Mouse (Mus musculus) gastrocnemius, adult 2 months (tissue): ENCODE results near the gene Sorcs3. TPM values are rescaled to one million over a fixed set of nuclear protein-coding genes. Genes with fewer than 3 reads are reported as not detected.

Experiments used
- DNase-seq: peaks from one replicate; pipeline ENCODE4 v3.0.0; 2022
- H3K27ac ChIP-seq: fragments of 200-600 bp; 2 replicates; pipeline ENCODE4 v1.8.1; 2022; ENCODE audit warnings: mild to moderate bottlenecking
- H3K4me3 ChIP-seq: fragments of 200-600 bp; 2 replicates; pipeline ENCODE4 v1.8.1; 2022; ENCODE audit warnings: mild to moderate bottlenecking, moderate library complexity
- CTCF ChIP-seq: fragments of 200-600 bp; IDR thresholded peaks from 2 replicates; pipeline ENCODE4 v1.8.1; 2022; ENCODE audit warnings: antibody characterized with exemption, mild to moderate bottlenecking, moderate library complexity
- intact Hi-C: fragments of 180-260 bp; cut with DNase I; formaldehyde crosslinking; loops from one replicate; pipeline ENCODE4 v1.15.1; 2025
- total RNA-seq, 2 experiments: library from RNA; stranded (reverse); gene quantifications; 2 replicates each; pipeline ENCODE4 v1.2.3; 2021

Gene Sorcs3
- total RNA-seq, 2 experiments from 2014 or later: not detected

DNA sequence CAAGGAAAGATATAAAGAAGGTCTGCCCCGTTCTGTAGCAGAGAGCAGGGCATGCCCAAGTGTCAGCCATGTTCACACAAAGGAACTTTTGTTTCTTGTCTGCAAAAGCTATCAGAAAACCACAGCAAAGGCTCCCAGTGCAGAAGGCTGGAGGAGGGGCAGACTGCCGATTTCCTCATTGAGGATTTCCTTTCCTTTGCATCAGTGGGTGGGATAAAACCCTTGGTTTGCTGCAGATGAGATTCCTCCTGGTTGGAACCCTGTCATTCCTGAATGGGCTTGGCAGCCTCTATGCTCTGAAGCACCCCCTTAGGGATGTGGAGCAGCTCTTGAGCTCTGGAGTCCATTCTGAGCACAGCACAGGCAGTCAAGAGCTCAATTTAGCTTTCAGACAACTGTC lies 223.9 kb downstream of the Sorcs3 start:
- Histone ChIP-seq H3K27ac (no peak overlapping the region), H3K4me3 (no peak overlapping the region)
- no peak for DNase-seq
- intact Hi-C loops: no loop called here
- no peak for TF ChIP-seq CTCF

DNA sequence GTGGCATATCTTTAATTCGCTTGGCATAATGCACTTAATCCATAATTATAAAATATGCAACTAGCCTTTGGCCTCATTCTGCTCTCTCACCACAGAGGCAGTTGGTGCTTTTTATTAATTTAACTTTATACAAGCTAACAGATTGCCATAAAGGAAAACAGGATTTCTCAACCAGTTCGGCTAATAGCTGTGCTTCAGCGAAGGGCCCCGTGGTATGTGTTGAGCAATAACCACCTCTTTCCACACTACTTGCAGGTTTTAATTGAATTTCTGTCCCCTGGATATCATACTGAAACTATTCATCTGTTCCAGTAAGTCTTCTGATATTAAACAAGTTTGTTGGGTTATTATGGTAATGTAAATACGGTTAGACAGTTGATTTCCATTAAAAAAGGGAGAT lies 224.5 kb downstream of the Sorcs3 start:
- no peak overlapping the region for H3K27ac ChIP-seq
- no peak for DNase-seq
- no peak for TF ChIP-seq CTCF
- no peak overlapping the region for H3K4me3 ChIP-seq
- intact Hi-C loops: no loop called here

DNA sequence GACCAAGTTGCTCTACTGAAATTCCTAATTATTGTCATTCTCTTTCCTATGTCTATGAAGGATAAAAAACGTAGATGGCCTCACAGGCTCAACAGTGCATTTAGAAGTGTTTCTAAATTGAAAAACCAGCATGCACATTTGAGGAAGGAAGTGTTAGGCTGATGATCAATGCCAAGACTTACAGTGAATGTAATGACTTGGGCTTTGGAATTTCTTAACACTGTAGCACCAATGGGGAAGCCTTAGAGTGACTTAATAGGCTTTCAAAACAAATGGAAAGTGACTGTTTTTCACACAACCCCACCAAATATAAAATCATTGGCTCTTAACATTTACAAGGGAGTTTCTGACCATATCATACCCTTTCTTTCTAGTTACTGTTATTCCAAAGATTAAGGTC lies 232.6 kb downstream of the Sorcs3 start:
- no peak for TF ChIP-seq CTCF
- Histone ChIP-seq H3K27ac (no peak overlapping the region), H3K4me3 (no peak overlapping the region)
- intact Hi-C loops: no loop called here
- no peak for DNase-seq

DNA sequence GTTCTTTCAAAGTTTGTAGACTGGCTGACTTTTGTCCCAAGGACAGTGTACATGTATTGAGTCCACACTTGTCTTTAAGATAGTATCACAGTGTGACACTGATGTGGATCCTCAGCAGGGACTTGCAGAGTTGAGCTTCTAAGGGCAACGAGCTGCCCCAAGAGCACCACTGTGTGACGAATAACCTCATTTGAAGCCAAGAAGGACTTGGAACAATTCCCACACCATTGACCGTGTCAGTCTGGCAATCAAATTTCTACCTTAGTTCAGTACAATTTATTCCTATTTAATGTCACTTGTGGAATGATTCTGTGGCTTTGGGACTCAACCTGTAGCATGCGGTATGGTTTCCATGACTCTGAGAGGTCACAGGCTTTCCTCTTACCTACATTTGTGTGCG lies 255.3 kb downstream of the Sorcs3 start:
- H3K4me3 ChIP-seq: no peak overlapping the region
- H3K27ac ChIP-seq: no peak overlapping the region
- intact Hi-C loops: no loop called here
- TF ChIP-seq CTCF: no peak
- no peak for DNase-seq

DNA sequence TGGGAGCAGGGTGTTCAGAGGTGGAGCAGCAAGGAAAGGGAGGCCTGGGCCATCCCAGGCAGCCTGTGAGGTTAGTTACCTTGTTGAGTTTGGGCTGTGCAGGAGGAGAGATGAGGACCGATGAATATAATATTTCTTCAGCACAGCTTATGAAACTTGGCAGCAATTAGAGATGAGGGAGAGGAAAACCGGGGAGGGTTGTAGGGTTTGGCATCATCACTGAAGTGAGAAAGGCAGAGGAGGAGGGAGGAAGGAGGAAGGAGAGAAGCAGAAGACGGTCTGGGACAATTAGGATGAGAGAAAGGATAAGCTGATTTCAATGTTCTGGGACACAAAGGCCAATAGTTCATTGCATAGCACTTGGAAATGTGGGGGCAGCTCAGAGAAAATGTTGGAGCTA lies 256.6 kb downstream of the Sorcs3 start:
- no peak for DNase-seq
- Histone ChIP-seq H3K4me3 (no peak overlapping the region), H3K27ac (no peak overlapping the region)
- intact Hi-C loops: no loop called here
- TF ChIP-seq CTCF: no peak

DNA sequence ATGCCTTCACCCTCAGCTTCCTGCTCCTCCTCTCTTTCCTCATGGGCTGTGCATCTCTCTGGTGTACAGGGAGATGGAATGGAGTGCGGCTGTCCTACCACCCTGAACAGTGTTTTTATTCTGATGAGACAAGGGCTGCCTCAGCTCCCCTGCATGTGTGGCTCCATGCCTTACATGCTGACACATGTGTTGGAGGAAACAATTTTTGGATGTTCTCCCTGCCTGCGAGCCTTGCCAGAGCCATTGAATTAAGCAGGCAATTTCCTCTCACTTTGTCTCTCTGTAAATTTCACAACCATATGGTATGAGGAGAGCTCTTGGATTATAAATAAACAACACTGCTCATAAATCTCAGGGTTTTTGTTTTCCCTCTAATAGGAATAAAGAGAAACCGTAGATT lies 257.7 kb downstream of the Sorcs3 start:
- Histone ChIP-seq H3K4me3 (no peak overlapping the region), H3K27ac (no peak overlapping the region)
- DNase-seq: no peak
- intact Hi-C loops: no loop called here
- no peak for TF ChIP-seq CTCF

DNA sequence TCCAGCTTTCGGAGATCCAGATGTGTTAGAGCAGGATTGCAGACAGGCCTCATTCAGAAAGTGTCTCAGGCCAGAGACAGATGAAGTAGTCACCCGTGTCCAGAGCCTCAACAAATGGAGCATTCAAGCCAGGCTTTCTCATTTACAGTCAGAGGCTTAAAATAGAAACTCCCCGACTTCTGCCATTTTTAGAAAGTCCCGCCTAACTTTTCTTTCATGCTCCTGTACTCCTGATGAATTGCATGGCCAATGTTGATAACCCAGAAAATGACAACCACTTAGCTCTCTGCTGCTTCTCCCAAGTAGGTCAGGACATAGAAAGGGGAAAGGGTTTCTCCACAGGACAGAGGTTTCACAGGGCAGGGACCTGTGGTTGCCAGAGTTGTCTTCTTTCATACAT lies 261.6 kb downstream of the Sorcs3 start:
- Histone ChIP-seq H3K27ac (no peak overlapping the region), H3K4me3 (no peak overlapping the region)
- DNase-seq: no peak
- intact Hi-C loops: no loop called here
- no peak for TF ChIP-seq CTCF

DNA sequence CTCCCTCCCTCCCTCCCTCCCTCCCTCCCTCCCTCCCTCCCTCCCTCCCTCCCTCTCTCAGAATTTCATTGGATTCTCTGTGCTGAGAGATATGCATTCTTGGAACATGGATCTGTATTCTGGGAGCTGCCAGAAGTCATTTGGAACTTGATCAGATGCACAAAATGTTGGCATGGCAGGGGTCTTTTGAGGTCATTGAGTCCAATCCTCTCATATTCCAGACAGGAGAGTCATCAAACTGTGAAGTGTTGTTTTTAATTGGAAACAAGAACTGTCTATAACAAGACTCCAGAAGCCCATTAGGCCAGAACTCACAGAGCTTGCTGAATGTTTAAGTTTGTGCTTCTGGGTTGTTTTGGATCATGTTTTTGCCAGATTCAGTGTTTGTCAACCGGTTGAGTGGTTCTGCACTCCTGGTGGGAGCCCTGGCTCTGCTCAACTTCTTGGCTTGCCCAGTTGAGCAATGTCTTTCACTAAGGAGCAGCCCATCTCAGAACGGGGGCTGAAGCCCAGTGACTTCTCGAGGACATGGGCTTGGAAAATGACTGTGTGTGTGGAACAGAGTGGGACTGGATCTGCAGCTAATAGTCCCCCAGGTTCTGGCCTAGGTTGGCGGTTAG lies 264.1 kb downstream of the Sorcs3 start:
- intact Hi-C loops: no loop called here
- H3K4me3 ChIP-seq: no peak overlapping the region
- no peak overlapping the region for H3K27ac ChIP-seq
- no peak for TF ChIP-seq CTCF
- no peak for DNase-seq

DNA sequence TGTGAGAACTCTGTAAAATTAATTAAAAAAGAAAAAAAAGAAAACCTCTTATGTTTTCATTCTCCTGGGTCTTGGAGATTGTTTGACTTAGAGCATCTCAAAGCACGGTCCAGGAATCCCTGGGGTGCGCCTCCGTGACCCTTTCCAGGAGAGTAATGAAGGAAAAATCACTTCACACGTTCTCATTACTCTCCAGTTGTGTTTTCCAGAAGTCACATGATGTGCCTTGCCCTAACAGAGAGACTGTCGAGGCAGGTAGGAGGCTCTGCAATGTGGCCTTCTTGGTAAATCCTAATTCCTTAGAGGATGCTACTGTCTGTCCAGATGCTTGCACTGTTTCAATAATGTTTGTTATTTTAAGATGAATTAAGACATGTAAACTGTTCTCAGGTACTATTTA lies 266.1 kb downstream of the Sorcs3 start:
- no peak overlapping the region for H3K27ac ChIP-seq
- TF ChIP-seq CTCF: no peak
- H3K4me3 ChIP-seq: no peak overlapping the region
- intact Hi-C loops: no loop called here
- DNase-seq: no peak

DNA sequence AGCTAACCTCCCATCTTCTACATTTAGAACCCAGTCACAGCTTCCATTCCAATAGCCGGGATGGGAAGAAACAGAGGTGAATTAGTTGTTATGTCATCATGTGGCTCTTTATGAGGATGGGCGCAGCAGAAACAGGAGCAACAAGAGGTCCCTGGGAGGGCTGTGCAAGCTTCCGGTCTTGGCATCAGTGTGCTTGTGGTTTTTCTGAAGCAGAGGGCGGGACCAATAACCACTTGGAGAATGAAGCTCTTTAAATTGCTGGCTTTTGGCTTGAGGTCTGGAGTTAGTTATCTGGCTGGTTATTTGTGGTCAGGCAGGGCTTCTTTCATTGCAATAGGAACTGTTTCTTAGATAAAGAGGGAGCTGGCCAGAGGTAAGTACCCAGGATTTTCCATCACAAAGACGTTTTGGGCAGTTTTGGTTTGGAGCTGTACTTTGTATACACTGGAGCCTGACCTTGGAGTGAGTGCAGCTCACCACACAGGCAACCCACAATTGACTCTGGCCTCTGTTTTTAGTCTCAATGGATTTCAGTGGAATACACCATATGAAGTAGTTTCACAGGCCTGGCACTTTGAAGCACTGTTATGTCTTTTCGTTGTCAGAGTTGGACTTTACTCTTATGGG lies 270.1 kb downstream of the Sorcs3 start:
- Histone ChIP-seq H3K4me3 (no peak overlapping the region), H3K27ac (no peak overlapping the region)
- TF ChIP-seq CTCF: no peak
- no peak for DNase-seq
- intact Hi-C loops: no loop called here

DNA sequence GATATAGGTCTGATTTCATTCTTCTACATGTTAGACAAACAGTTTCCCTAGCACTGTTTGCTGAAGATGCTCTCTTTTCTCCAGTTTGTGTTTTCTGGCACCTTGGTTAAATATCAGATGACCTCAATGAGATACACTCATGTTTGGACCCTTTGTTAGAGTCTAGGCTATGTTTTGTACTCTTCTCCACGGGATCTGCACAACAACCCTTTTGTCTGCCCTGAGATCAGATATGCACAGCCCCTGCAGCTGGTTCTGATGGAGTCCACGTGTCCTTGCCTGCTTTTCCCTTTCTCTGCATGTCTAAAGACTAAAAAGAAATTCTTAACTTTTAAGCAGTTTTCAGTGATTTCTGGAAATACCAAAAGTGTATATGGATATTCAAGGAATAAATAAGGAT lies 273.0 kb downstream of the Sorcs3 start:
- intact Hi-C loops: no loop called here
- Histone ChIP-seq H3K4me3 (no peak overlapping the region), H3K27ac (no peak overlapping the region)
- no peak for DNase-seq
- no peak for TF ChIP-seq CTCF

DNA sequence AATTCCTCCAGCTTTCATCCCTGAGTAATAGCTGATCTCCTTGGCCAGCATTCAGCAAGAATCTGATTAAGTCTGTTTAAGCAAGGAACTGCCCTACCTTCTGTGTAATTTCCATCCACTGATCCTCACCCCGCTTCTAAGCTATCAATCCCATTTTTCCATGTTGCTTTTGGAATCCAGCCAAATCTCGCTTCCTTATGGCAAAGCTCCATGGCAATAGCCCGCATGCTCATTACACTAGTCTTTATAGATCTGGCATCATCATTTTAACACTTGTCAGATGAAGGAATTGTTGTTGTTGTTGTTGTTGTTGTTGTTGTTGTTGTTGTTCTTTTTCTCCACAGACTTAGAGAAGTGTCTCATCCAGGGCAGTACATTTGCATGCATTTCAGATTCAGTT lies 277.1 kb downstream of the Sorcs3 start:
- no peak overlapping the region for H3K4me3 ChIP-seq
- TF ChIP-seq CTCF: no peak
- DNase-seq: no peak
- intact Hi-C loops: no loop called here
- H3K27ac ChIP-seq: no peak overlapping the region

DNA sequence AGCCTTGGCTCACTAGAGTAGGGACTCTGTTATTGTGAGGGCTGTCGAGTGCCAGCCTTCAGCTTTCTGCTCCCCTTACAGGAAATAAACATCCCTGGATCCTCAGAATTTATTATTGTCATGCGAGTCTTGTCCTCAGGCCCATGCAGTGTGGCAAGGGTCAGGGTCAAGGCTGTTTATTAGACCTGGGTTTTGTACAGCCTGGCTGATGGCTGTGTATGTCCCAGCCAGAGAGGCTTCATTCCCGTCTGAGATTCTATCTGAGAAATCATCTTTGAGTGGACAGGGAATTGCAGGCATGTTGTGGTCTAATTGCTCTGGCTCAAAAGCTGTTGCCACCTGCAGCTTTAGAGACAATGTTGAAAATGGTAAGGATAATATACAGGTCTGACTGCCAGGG lies 285.3 kb downstream of the Sorcs3 start:
- no peak for TF ChIP-seq CTCF

DNA sequence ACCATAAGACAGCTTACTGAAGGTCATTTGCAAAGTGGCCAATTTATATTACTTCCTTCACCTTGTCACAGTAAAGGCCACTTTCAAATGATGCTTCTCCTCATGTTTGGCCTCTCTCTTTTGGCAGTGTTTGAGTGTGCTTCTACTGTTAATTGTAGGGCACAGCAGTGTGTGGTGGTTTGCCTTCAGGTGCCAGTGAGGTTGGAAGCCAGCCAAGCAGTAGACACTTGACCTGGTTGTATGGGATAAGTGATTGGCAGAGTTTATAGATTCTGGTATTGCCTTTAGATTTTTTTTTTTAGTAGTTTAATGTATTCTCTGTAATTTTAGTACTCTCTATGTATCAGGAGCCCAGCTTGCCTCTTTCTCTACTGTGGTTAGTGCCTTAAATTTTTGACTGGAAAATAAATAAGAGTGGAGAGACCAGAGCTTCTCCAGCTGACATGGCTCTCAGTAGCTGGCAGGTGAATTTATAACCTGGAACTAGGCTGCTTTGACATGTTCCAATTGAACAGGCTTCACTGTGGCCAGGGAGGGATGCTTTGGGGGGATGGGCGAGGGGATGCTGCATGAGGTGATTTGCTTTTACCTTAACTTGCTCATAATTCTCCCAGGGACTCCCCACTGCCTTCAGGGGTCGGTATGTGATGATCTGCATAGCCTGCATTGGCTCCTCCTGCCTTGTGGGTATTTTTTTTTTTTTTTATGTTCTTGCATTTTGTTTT lies 298.2 kb downstream of the Sorcs3 start:
- no peak for TF ChIP-seq CTCF
- intact Hi-C loops: no loop called here
- no peak overlapping the region for H3K27ac ChIP-seq
- no peak overlapping the region for H3K4me3 ChIP-seq
- DNase-seq: no peak

More for the DNA sequence above, 285.3 kb downstream of the Sorcs3 start:
- H3K4me3 ChIP-seq: no peak overlapping the region
- H3K27ac ChIP-seq: no peak overlapping the region
- intact Hi-C loops: no loop called here
- DNase-seq: no peak
